Mouse (Mus musculus) B cell, adult 2 months (primary cell): ENCODE measurements around the gene Sipa1l1.
A peak's percentile ranks its signal among the peaks of the same experiment; 100 is the strongest.

Source experiments
- DNase-seq, 2 experiments: peaks; one replicate each; pipeline ENCODE4 v3.0.0; 2022

The Sipa1l1 gene

DNA sequence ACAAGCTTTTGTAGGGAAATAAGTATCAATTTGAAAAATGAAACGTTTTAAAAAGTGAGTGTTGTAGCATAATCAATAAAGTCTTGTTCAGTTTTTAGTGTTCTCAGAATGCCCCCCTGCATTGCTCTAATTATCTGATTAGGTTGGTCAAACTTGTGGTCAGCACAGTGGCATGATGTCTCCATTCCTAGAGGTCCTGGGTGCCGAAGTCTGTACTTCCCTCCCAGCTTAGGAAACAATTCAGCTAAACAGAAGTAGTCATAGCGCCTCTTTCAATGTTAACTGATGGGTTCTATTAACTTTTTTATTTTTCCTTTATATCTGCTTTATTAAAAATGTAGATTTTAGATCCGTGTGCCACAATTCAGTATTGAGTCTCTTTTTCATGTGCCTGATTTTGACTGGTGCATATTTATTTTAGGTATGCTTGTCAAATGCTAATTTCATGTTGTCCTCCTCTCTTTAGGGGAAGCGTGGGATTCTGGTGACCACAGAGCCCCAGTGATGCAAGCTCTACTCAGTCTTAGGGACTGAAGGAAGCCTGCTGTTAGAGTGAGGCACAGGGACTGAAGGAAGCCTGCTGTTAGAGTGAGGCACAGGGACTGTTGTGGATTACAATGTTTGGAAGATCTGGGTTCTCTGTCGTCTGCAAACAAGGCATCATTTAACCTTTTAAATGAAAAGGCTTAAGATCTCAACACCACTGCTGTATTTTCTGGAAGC is 171.2 kb downstream of the Sipa1l1 start:
- DNase-seq: no peak

DNA sequence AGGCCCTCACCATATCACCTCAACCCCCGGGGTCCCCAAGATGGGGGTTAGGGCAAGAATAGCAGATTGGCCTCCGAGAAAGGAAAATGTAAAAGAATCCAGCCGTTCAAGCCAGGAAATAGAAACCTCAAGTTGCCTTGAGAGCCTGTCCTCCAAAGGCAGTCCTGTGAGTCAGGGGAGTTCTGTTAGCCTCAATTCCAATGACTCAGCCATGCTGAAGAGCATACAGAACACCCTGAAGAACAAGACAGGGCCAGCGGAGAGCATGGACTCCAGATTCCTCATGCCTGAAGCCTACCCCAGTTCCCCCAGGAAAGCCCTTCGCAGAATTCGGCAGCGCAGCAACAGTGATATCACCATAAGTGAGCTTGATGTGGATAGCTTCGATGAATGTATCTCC is 172.1 kb downstream of the Sipa1l1 start:
- DNase-seq: no peak

DNA sequence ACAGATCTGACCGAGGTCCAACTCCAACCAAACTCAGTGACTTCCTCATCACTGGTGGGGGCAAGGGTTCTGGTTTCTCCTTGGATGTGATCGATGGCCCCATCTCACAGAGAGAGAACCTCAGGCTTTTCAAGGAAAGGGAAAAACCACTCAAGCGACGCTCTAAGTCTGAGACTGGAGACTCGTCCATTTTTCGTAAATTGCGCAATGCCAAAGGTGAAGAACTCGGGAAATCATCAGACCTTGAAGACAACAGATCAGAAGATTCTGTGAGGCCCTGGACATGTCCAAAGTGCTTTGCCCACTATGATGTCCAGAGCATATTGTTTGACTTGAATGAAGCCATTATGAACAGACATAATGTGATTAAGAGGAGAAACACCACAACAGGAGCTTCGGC is 172.6 kb downstream of the Sipa1l1 start:
- DNase-seq: no peak

DNA sequence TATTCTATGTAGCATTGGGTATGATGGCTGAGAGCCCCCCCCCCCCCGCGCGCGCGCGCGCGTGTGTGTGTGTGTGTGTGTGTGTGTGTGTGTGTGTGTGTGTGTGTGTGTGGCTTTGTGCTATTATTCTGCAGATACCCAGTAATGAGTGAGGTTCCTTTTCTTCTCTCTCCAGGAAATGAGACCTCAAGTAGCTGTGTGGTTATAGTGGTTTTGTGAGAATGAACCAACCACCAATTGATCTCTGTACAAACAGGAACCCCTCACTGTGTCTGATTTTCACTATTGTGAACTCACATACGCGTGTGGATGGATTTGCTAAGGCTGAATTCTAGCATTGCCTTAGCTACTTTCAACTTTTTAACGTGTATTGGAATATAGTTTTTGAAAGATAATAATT is 181.0 kb downstream of the Sipa1l1 start:
- DNase-seq: peak; percentile 26 to 29

DNA sequence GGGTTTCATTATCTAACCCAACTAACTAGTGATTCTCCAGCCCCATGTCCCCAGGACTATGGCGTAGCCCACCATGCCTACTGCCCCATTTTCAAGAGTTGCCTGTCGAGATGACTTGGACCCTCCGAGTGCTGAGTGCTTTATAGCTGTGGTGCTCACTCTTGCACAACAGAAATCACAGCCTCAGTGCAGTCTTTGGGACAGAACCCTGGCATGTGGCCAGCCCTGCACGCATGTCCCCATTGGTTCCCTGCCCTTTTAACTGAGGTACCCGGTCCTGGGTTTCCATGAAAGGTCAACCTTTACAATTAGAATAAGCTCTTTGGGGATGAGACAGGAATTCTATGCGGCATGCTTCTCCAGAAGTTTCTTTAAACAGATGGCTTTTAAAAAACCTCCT is 181.8 kb downstream of the Sipa1l1 start:
- no peak for DNase-seq

DNA sequence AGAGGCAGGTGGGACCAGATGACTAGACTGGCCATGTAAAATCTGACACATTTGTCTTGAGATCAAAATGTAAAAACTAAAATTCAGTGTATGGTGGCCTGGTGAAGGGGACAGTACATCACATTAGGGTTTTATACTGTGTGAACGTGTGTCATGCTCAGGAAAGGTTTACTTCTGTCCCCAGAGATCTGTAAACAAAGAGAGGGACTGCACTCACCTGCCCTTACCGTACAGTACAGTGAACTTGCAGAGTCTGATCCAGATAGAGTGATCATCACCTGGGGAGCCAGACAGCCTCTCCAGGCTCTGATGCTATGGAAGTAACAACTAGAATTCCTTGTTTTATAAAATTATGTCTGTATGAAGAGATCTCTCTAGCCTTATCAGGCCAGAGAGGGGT is 184.5 kb downstream of the Sipa1l1 start:
- no peak for DNase-seq

DNA sequence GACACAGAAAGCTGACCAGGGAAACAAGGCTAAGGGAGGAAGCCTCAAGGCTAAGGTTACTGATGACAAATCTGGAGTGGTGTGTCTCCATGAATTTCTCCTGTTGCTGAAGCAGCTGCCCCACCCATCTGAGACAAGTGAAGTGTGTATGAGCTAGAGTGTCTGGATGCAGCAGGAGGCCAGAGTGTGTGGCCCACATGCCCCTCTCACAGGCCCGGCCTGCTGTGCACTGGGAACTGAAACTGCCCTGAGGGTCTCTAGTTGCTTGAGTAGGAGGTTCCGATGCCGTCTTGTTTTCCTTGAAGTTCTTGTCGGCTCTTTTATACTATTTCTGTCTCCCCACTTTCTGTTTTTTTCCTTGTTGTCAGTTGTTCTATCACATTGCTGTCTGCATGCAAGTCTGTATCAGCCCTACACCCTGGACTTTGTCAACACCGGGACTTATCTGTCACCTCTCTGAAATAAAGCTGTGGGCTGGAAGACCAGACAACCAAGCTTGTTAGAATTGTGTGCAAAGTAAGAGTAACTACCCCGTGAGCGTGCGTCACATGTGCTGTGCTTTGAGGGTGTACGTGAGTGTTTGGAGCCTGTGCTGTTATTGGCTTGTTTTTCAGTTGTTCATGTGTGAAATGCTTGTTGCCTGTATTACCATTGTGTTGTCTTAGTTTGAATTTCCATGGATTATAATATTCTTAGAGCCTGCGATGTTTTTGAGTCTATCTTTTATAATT is 186.5 kb downstream of the Sipa1l1 start:
- DNase-seq: no peak

DNA sequence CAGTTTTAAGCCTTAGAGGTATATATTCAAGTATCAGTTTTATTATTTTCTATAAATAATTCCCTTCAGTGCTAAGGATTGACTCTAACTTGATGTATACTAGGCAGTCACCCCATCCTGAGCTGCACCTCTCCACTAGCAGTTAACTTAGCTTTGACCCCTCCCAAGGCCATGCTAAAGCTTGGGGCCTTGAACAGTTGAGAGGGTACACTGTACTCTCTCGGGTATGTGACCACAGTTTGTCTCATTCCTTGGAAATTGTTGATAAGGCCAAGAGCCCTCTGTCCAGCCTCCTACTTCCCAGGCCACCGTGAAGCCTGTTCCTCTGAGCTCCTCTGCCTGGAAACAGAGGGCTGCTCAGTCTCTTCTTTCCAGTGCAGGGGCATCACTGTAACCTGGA is 187.4 kb downstream of the Sipa1l1 start:
- no peak for DNase-seq

DNA sequence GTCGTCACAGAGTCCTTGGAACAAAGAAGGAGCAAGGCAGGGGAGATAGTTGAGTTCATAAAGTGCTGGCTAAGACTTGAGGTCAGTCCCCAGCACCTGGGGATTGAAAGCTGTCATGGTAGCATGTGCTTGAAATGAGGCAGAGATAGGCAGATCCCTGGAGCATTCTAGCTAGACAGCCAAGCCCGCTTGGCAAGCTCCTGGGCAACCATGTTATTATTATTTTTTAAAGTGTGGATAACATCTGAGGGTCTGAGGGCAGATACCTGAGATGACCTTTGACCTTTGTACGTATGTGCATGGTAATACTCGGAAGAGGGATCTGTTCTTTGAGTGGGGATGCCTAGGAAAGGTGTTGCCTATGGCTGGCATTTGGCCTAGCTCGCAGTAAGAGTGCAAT is 188.3 kb downstream of the Sipa1l1 start:
- DNase-seq: no peak

DNA sequence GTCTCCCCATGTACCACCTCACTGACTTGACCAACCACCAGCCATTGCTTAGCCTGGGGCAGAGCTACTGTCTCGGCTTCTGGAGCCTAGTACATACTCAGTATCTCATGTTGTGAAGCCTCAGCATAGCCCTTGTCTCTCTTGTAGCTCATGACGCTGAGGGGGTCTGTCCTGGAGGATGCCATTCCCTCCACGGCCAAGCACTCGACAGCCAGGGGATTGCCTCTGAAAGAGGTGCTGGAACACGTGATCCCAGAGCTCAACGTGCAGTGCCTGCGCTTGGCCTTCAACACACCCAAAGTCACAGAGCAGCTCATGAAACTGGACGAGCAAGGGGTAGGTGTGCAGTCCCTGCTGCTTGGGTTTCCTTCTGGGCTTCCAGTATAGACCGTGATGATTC is 193.7 kb downstream of the Sipa1l1 start:
- no peak for DNase-seq

DNA sequence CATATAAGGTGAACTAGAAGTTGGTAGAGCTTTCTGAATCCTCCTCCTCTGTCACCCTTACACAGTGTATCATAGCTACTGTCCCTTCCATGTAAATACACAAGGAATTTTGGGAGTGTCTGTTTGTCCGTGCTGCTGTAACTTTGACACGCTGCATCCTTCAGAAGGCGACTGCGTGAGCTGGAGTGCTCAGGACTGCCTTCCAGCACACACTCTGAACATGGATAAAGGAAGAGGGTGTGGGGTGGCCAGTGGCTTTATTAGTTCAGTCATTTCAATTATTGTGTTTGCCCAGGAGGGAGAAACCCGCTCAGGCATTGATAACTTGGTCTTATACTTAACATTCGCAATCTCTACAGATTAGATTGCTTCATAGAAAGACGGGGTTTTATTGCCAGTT is 195.1 kb downstream of the Sipa1l1 start:
- no peak for DNase-seq

DNA sequence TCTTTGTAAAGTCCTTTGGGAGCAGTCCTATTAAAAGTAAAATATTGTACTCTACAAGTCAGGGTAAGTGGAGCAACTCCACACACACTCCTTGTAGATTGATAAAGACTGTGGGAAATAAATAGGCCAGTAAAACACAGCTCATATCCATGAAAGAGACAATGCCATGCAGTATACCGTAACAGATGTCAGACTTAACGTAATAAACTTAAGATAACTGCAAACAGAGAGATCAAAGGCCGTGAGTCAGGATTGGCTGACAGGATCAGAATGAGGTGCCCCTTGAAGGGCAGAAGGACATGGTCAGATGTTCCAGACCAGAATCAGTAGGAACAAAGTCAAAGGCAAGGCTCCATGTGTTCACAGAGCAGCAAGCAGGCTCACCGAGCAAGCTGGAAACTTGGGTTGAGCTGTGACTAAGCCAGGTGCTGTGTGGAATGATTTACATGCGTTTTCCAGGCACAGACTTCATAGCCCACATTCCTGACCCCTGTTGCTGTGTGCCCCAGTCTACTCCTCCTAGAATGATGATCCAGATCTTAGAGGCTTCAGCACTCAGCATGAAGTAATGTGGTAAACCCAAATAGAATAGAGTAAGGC is 196.3 kb downstream of the Sipa1l1 start:
- DNase-seq: no peak

DNA sequence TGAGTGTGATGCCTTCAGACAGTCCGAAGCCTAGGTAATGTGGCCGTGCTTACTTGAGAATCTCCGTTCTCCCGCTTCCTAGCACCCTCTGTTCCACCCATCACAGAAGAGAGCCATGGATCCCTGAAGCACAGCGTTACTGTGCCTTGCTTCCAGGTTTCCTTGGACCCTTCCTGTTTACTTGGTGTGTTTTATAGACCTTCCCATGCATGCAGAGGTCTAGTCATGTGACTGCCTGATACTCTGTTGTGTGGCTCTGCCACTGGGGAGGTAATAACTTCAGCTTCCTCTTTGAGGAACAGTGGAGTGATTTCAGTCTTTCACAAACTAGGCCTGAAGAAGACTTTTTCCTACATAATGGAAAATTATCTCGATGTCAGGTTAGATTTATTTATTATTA is 197.6 kb downstream of the Sipa1l1 start:
- no peak for DNase-seq

DNA sequence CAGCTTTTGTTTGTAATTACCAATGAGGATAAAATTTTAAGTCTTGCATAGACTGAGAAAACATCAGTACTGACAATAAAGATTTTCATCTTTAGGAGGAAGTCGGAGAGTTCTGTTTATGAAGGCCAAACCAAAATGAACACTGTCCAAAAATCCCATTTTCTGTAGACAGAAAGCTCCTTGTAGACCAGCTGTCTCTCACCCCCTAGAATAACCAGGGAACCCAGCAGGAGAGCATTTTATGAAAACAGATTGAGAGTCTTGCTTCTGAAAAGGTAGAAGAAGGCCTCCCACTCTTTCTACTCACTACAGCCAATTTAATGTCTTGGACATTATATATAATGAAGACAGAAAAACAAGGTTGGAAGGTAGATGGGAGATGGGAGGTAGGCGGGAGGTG is 198.2 kb downstream of the Sipa1l1 start:
- no peak for DNase-seq

DNA sequence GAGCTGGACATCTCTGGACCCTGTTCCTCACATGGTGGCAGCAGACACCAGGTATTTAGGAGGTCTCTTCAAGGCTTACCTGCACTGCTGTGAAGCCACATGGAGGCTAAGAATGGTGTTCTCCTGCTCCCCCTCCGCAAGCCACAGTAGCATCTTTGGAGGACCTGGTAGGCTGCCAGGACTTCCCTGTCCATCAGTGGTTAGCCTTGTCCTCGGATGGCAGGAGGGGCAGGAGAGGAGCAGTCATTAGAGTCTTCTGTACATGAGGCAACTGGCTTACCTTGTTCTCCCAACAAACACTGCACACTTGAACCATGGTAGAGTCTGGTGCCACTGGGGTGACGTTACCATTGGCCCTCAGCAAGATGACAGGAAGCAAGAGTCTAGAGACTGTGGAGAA is 198.9 kb downstream of the Sipa1l1 start:
- DNase-seq: no peak

DNA sequence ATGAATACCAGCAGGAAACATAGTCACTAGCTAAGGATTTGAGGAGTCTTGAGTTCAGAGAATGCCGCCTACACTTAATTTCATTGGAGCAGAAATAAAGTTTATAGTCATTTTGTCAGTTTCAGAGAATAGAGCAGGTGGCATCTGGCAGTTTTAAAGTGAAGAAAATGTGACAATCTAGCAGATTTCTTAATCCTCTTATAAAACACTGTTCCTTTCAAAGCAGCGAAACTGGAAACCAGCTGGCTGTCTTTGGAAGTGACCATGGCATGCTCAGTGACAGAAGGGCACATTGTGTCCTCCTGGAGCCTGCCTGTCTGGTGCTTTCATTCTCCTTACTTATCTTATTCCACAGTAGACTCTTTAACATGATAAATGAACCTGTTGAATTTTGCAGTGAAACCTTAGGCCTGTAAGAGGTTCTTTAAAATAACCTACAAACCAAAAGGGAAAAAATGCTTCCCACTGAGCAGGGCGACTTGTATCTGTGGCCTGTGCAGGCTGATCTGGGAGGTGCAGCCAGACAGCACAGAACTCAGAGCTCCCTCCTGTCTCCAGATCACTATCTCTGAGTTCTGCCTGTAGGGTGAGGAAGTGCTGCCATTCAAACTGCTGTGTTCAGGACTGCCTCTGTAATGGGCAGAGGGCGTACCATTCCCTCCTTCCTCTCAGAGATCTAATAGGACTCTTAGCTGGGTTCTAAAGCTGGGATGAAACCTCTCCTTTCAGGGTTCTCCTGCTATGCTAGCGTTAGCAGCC is 200.5 kb downstream of the Sipa1l1 start:
- DNase-seq: no peak

DNA sequence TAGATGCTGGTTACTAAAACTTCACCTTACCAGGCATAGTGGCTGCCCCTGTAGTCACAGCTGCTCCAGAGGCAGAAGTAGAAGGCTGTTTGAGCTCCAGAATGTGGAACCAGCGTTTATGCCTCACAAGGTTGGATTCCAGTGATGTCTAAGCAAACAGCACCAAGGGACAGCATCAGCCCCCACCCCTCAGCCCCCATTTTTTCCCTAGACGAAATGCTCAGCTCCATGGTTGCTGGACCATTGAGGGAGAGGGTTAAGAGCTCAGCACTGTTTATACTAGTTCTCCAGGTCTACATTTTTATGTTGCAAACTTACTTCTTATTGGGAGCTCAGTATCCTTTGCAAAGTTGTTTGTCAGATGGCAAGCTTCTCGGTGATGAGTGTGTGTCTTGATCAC is 202.1 kb downstream of the Sipa1l1 start:
- DNase-seq: no peak

DNA sequence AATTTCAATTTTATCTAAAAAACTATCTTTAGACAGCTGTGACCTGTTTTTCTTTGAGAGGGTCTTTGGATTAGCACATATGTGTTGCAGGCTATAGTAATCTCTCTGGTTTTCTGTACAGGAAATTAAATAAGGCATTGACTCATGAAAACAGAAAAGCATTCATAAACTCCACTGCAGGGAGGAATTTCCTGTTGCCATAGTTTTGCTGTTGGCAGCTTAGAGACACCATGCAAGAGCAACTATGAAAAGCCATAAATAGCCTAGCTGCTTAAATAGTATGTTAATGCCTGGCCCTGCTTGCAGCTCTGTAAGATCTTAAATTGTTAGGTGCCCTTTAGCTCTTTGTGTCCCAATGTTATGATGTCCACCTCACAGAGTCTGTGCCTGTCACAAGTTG is 204.9 kb downstream of the Sipa1l1 start:
- DNase-seq: no peak

DNA sequence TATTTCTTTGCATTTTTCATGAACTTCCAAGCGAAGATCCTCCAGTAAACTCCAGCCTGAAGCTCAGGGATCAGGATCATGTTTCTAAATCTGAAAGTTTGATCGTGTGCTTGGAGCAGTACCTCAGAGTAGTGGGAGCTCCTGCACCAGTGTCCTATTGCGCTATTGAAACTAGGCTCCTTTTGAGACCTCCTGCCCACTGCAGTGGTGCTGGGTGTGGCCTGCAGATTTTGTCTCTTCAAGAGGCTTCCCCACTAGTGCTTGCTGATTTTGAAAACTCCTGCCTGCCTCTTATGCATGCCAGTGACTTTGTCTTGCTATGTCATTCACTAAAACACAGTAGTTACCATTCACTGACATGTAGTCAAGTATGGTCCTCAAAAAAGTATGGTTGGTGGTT is 213.8 kb downstream of the Sipa1l1 start:
- DNase-seq: no peak

DNA sequence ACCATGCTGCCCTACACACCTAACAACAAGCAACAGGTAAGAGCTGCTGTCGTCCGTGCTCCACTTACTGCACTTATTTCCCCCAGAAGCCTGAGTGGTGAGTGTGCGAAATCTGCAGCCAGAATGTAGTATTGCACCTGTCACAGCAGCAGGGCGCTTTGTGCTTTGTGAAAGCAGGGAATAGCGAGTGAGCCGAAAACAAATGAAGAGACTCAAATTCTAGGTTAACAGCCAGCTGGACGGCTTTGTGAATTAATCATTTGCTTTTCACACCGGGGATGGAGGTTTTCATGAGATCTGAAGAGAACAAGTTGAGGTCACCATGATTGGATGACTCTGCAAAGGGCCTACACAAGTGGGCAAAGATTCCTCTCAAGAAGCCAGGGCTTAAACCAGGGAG is 215.6 kb downstream of the Sipa1l1 start:
- no peak for DNase-seq

DNA sequence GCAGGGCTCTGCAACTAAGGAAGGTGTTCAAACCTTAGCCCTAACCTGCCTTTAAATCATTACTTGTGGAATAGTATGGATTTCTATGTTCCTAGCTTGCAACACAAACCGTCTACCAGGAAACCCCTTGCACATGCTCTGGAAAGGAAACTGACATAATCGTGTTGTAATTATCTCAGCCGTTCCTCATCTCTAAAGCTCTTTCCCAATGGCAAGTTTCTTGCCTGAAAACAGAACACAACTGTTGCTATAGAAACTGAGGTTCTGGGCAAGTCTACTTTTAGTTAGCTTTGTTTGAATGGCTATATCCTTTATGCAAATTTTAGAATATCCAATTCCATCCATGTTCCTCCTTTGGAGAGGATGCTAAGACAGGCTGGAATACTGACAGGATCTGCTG is 217.9 kb downstream of the Sipa1l1 start:
- no peak for DNase-seq

DNA sequence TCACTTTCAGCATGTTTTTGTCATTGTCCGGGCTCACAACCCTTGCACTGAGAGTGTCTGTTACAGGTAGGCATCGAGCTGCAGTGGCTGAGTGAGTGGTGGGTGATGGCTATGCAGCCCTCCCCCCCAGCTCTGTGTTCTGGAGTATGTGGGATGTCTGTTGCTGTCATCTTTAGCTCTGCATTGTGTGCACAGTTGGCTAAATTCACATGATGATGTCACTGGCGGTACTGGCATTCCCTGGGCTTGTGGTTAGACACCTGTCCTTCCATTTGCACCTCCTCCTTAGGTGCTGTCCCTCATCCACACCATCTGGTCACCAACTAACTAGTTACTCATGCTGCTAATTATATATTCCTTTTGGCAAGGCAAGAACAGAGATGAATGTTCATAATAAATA is 218.5 kb downstream of the Sipa1l1 start:
- no peak for DNase-seq

DNA sequence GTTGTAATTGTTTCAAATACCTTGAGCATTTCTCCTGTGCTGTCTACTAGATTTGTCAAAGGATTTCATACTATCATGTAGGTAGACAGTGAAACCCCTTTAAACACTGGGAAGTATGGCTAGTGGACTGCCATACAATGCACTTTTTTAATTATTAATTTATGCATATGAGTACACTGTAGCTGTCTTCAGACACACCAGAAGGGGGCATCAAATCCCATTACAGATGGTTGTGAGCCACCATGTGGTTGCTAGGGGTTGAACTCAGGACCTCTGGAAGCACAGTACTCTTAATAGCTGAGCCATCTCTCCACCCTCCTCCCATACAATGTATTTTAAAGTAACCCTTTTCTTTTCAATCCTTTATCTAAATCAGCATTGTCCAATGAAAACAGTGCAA is 219.0 kb downstream of the Sipa1l1 start:
- no peak for DNase-seq
